Mouse (Mus musculus) heart, adult 2 months (tissue): ENCODE results near the gene Lamb3. TPM values are rescaled to one million over a fixed set of nuclear protein-coding genes. Genes with fewer than 3 reads are reported as not detected.
A peak's percentile ranks its signal among the peaks of the same experiment; 100 is the strongest.

Experiments
- DNase-seq, 2 experiments: peaks; one replicate each; pipeline ENCODE4 v3.0.0; 2021
- H3K27ac ChIP-seq: fragments of 200-600 bp; 2 replicates; pipeline ENCODE4 v1.8.1; 2022
- H3K27me3 ChIP-seq: fragments of 200-500 bp; 2 replicates; pipeline ENCODE4 v1.6.1; 2012; ENCODE audit warnings: mild to moderate bottlenecking, low read length, inconsistent platforms, mixed read lengths; ENCODE audit not compliant: control insufficient read depth, insufficient read depth
- H3K36me3 ChIP-seq: fragments of 200-500 bp; 2 replicates; pipeline ENCODE4 v1.6.1; 2012; ENCODE audit warnings: low read length, inconsistent platforms; ENCODE audit not compliant: control insufficient read depth, insufficient read depth
- H3K4me1 ChIP-seq: fragments of 200-500 bp; 2 replicates; pipeline ENCODE4 v1.6.1; 2011; ENCODE audit warnings: low read length; ENCODE audit not compliant: control insufficient read depth, insufficient read depth
- H3K4me3 ChIP-seq: fragments of 200-600 bp; 2 replicates; pipeline ENCODE4 v1.8.1; 2022
- H3K79me2 ChIP-seq: fragments of 200-500 bp; replicated peaks from 2 replicates; pipeline ENCODE4 v1.6.1; 2012; ENCODE audit warnings: mild to moderate bottlenecking, inconsistent platforms, low read length, moderate library complexity, mixed read lengths; ENCODE audit not compliant: control insufficient read depth, insufficient read depth
- H3K9ac ChIP-seq: fragments of 200-500 bp; 2 replicates; pipeline ENCODE4 v1.6.1; 2012; ENCODE audit warnings: low read depth, mild to moderate bottlenecking, control low read depth, inconsistent platforms, low read length, mixed read lengths
- CTCF ChIP-seq: fragments of 200-600 bp; IDR thresholded peaks from 2 replicates; pipeline ENCODE4 v1.8.1; 2022; ENCODE audit warnings: antibody characterized with exemption, mild to moderate bottlenecking, moderate library complexity
- EP300 ChIP-seq: fragments of 200-500 bp; IDR thresholded peaks from 2 replicates; pipeline ENCODE4 v1.6.1; 2011; ENCODE audit warnings: low read depth, low read length, control low read depth; ENCODE audit not compliant: insufficient read depth
- POLR2A ChIP-seq: fragments of 200-500 bp; IDR thresholded peaks from 2 replicates; pipeline ENCODE4 v1.6.1; 2011; ENCODE audit warnings: mild to moderate bottlenecking, low read depth, low read length, control low read depth; ENCODE audit not compliant: insufficient read depth
- WGBS: fragments of 180-500 bp; shearing (Covaris S2); methylation state at CpG from one replicate; pipeline ENCODE4 v1.1.7; 2018; 5-methylcytosine and 5-hydroxymethylcytosine counted together
- intact Hi-C: fragments of 180-260 bp; cut with DNase I; formaldehyde crosslinking; loops from one replicate; pipeline ENCODE4 v1.15.1; 2025
- long read RNA-seq: library from polyadenylated mRNA; stranded (forward); transcript quantifications from one replicate; pipeline ENCODE4 v2.0.0, GENCODE M21; 2021
- polyA plus RNA-seq: library from polyadenylated mRNA; depleted of rRNA; stranded (reverse); fragments of >200 nt; gene quantifications from 2 replicates; pipeline ENCODE4 v1.2.3, GENCODE M21; 2012; rRNA removed
- total RNA-seq, 2 experiments: library from RNA; stranded (reverse); gene quantifications; 2 replicates each; pipeline ENCODE4 v1.2.3; 2021

Gene Lamb3
- total RNA-seq (10 to 100 TPM; 11.4 to 11.9 TPM), polyA plus RNA-seq (9.2 and 11.1 TPM in 2 replicates)
- long read RNA-seq, partial matches to known transcripts, result 20 of 26 reads
- long read RNA-seq, other reads (novel, unspliced or antisense), result 2 of 26 reads

GRCm38 (mm10) chr1:193207503-193207902 is at the start of gene Lamb3:
TSS of gene Lamb3 (plus strand) at chr1:193207699.
- no peak for DNase-seq
- no peak within 1 kb of the TSS for H3K4me3 ChIP-seq
- no peak within 1 kb of the TSS for H3K27ac ChIP-seq
- intact Hi-C loops, result loop anchor here (5.0 to 10.0 kb wide), 2 partner anchors 165 to 203 kb away; partner anchors contain the start of gene Camk1g
- 75% methylated on average over 3 of the region's 3 CpGs for WGBS
- H3K4me1 ChIP-seq, result no peaks in the 10 kb centered on the region; the same call in 1 of the 2 replicates
- H3K36me3 ChIP-seq, result no peaks in the 10 kb centered on the region
- no peak for TF ChIP-seq CTCF
- no peak for TF ChIP-seq POLR2A
- no peak within 1 kb of the TSS for H3K9ac ChIP-seq
- no peaks in the 10 kb centered on the region for H3K27me3 ChIP-seq
- H3K79me2 ChIP-seq, result no peaks in the 10 kb centered on the region

- no peak for TF ChIP-seq CTCF
- TF ChIP-seq POLR2A, result no peak
- TF ChIP-seq EP300, result no peak
- WGBS, result 57% methylated on average over 3 of the region's 3 CpGs
- Histone ChIP-seq H3K27me3 (no peaks in the 10 kb centered on the region), H3K4me1 (no peaks in the 10 kb centered on the region), H3K36me3 (no peaks in the 10 kb centered on the region), H3K4me3 (no peak overlapping the region), H3K9ac (no peak overlapping the region), H3K27ac (no peak overlapping the region), H3K79me2 (no peaks in the 10 kb centered on the region)
- no peak for DNase-seq
- intact Hi-C loops, result no loop called here
These were observed 48.3 kb upstream of the Lamb3 start for GRCm38 (mm10) chr1:193159163-193159562.

GRCm38 (mm10) chr1:193159613-193160012 is 47.9 kb upstream of the Lamb3 start:
- intact Hi-C loops, result no loop called here
- no peaks in the 10 kb centered on the region for H3K79me2 ChIP-seq
- no peak overlapping the region for H3K9ac ChIP-seq
- no peak overlapping the region for H3K27ac ChIP-seq
- TF ChIP-seq EP300 (no peak), POLR2A (no peak), CTCF (no peak)
- no peaks in the 10 kb centered on the region for H3K27me3 ChIP-seq
- no peak for DNase-seq
- no peaks in the 10 kb centered on the region for H3K4me1 ChIP-seq
- H3K36me3 ChIP-seq, result no peaks in the 10 kb centered on the region
- H3K4me3 ChIP-seq, result no peak overlapping the region
- WGBS, result 78% methylated on average over 1 of the region's 1 CpGs

- Histone ChIP-seq H3K36me3 (no peaks in the 10 kb centered on the region), H3K27ac (no peak overlapping the region), H3K9ac (no peak overlapping the region), H3K4me1 (no peaks in the 10 kb centered on the region), H3K79me2 (no peaks in the 10 kb centered on the region), H3K4me3 (no peak overlapping the region), H3K27me3 (no peaks in the 10 kb centered on the region)
- no peak for TF ChIP-seq CTCF
- no peak for TF ChIP-seq POLR2A
- no peak for TF ChIP-seq EP300
- DNase-seq, result peak; percentile 52 to 67
- 15% methylated on average over 18 of the region's 18 CpGs for WGBS
- intact Hi-C loops, result no loop called here
These were observed 47.0 kb upstream of the Lamb3 start for GRCm38 (mm10) chr1:193160317-193161032.

- WGBS, result 85% methylated on average over 3 of the region's 3 CpGs
- no peak for DNase-seq
- Histone ChIP-seq H3K4me1 (peaks cover 2% of the 10 kb centered on the region; the same call in 1 of the 2 replicates), H3K9ac (no peak within 1 kb of the TSS), H3K27ac (no peak within 1 kb of the TSS), H3K27me3 (no peaks in the 10 kb centered on the region), H3K4me3 (no peak within 1 kb of the TSS), H3K36me3 (no peaks in the 10 kb centered on the region), H3K79me2 (no peaks in the 10 kb centered on the region)
- intact Hi-C loops, result no loop called here
- TF ChIP-seq POLR2A, result no peak
These were observed 39.8 kb upstream of the Lamb3 start, which contains the start of gene A130010J15Rik for GRCm38 (mm10) chr1:193167746-193168145. TSS of gene A130010J15Rik (plus strand) at chr1:193168046.

- intact Hi-C loops, result no loop called here
- no peak for DNase-seq
- Histone ChIP-seq H3K9ac (no peak overlapping the region), H3K36me3 (no peaks in the 10 kb centered on the region), H3K79me2 (no peaks in the 10 kb centered on the region), H3K27ac (no peak overlapping the region), H3K27me3 (no peaks in the 10 kb centered on the region), H3K4me1 (peaks cover 5% of the 10 kb centered on the region), H3K4me3 (no peak overlapping the region)
- 82% methylated on average over 7 of the region's 7 CpGs for WGBS
- TF ChIP-seq POLR2A, result no peak
- TF ChIP-seq CTCF, result no peak
- no peak for TF ChIP-seq EP300
These were observed 38.3 kb upstream of the Lamb3 start for GRCm38 (mm10) chr1:193169228-193169627.
